Mouse (Mus musculus) cerebellum, adult 2 months (tissue): ENCODE measurements around the gene 1520401A03Rik. TPM values are rescaled to one million over a fixed set of nuclear protein-coding genes. Genes with fewer than 3 reads are reported as not detected.

Source experiments
- DNase-seq, 2 experiments: peaks; one replicate each; pipeline ENCODE4 v3.0.0; 2021
- H3K27ac ChIP-seq: fragments of 200-500 bp; 2 replicates; pipeline ENCODE4 v1.5.1; 2012; ENCODE audit warnings: low read length, control low read depth, inconsistent platforms; ENCODE audit not compliant: insufficient read depth
- H3K27me3 ChIP-seq: fragments of 200-500 bp; 2 replicates; pipeline ENCODE4 v1.6.1; 2012; ENCODE audit warnings: inconsistent platforms, mild to moderate bottlenecking, low read length, moderate library complexity; ENCODE audit not compliant: control insufficient read depth, insufficient read depth
- H3K4me1 ChIP-seq: fragments of 200-500 bp; 2 replicates; pipeline ENCODE4 v1.6.1; 2011; ENCODE audit warnings: low read length; ENCODE audit not compliant: control insufficient read depth, insufficient read depth
- H3K4me3 ChIP-seq: fragments of 200-500 bp; replicated peaks from 2 replicates; pipeline ENCODE3; 2011; ENCODE audit warnings: mild to moderate bottlenecking, low read depth, low read length, control low read depth; ENCODE audit not compliant: insufficient read depth
- CTCF ChIP-seq: fragments of 200-500 bp; IDR thresholded peaks from 2 replicates; pipeline ENCODE4 v1.5.1; 2011; ENCODE audit warnings: low read depth, mild to moderate bottlenecking, control low read depth, low read length, moderate library complexity, borderline replicate concordance; ENCODE audit not compliant: insufficient read depth
- POLR2A ChIP-seq: fragments of 200-500 bp; IDR thresholded peaks from 2 replicates; pipeline ENCODE4 v1.6.1; 2011; ENCODE audit warnings: low read length, control low read depth, borderline replicate concordance; ENCODE audit not compliant: insufficient read depth
- WGBS: fragments of 180-500 bp; shearing (Covaris S2); methylation state at CpG from one replicate; pipeline ENCODE4 v1.1.7; 2018; 5-methylcytosine and 5-hydroxymethylcytosine counted together
- polyA plus RNA-seq: library from polyadenylated mRNA; depleted of rRNA; stranded (reverse); fragments of >200 nt; gene quantifications from 2 replicates; pipeline ENCODE4 v1.2.3, GENCODE M21; 2012

1520401A03Rik gene
- polyA plus RNA-seq, 1 experiment: 0.64 TPM

- DNase-seq: peak in 1 of 2 experiments; percentile 62
- no peak overlapping the region for H3K4me3 ChIP-seq
- no peak for TF ChIP-seq CTCF
- TF ChIP-seq POLR2A: no peak
- H3K27ac ChIP-seq: no peak overlapping the region
- H3K27me3 ChIP-seq: no peaks in the 10 kb centered on the region
- WGBS: 19% methylated on average over 8 of the region's 8 CpGs
- H3K4me1 ChIP-seq: peaks cover 20% of the 10 kb centered on the region
Measured at GRCm38 (mm10) chr17:23758801-23759200, 36.2 kb upstream of the 1520401A03Rik start.

- Histone ChIP-seq H3K27ac (no peak overlapping the region), H3K27me3 (no peaks in the 10 kb centered on the region), H3K4me1 (peaks cover 10% of the 10 kb centered on the region), H3K4me3 (no peak overlapping the region)
- WGBS: 95% methylated on average over 9 of the region's 9 CpGs
- no peak for DNase-seq
- TF ChIP-seq CTCF (no peak), POLR2A (no peak)
Measured at GRCm38 (mm10) chr17:23757581-23757980, 35.0 kb upstream of the 1520401A03Rik start.

- DNase-seq: no peak
- Histone ChIP-seq H3K4me3 (no peak overlapping the region), H3K27me3 (no peaks in the 10 kb centered on the region), H3K27ac (no peak overlapping the region), H3K4me1 (peaks cover 5% of the 10 kb centered on the region; the same call in 1 of the 2 replicates)
- WGBS: 90% methylated on average over 13 of the region's 13 CpGs
- TF ChIP-seq CTCF (no peak), POLR2A (no peak)
Measured at GRCm38 (mm10) chr17:23755689-23756088, 33.1 kb upstream of the 1520401A03Rik start.

GRCm38 (mm10) chr17:23749400-23750191 lies 27.0 kb upstream of the 1520401A03Rik start:
- TF ChIP-seq POLR2A (no peak), CTCF (no peak)
- no peak overlapping the region for H3K27ac ChIP-seq
- H3K4me1 ChIP-seq: 0 out of 2 replicates have a peak, but pooled peaks cover 13% of the 10 kb centered on the region
- H3K4me3 ChIP-seq: peak overlapping the region; percentile 42
- WGBS: 77% methylated on average over 11 of the region's 11 CpGs
- no peaks in the 10 kb centered on the region; the same call in 1 of the 2 replicates for H3K27me3 ChIP-seq
- DNase-seq: no peak

- DNase-seq: peak; percentile 72 to 78
- 0 out of 2 replicates have a peak, but pooled peaks cover 13% of the 10 kb centered on the region for H3K4me1 ChIP-seq
- no peaks in the 10 kb centered on the region; the same call in 1 of the 2 replicates for H3K27me3 ChIP-seq
- 36% methylated on average over 10 of the region's 10 CpGs for WGBS
- peak overlapping the region; percentile 42 for H3K4me3 ChIP-seq
- peak; percentile 71 for TF ChIP-seq CTCF
- no peak for TF ChIP-seq POLR2A
- H3K27ac ChIP-seq: no peak overlapping the region
Measured at GRCm38 (mm10) chr17:23748631-23749391, 26.2 kb upstream of the 1520401A03Rik start.

- Histone ChIP-seq H3K27ac (no peak overlapping the region), H3K4me1 (0 out of 2 replicates have a peak, but pooled peaks cover 13% of the 10 kb centered on the region), H3K27me3 (no peaks in the 10 kb centered on the region; the same call in 1 of the 2 replicates), H3K4me3 (no peak overlapping the region)
- TF ChIP-seq CTCF: no peak
- TF ChIP-seq POLR2A: no peak
- 35% methylated on average over 6 of the region's 6 CpGs for WGBS
- DNase-seq: no peak
Measured at GRCm38 (mm10) chr17:23748026-23748425, 25.4 kb upstream of the 1520401A03Rik start.

GRCm38 (mm10) chr17:23747471-23747870 lies 24.9 kb upstream of the 1520401A03Rik start:
- 0 out of 2 replicates have a peak, but pooled peaks cover 13% of the 10 kb centered on the region for H3K4me1 ChIP-seq
- H3K4me3 ChIP-seq: no peak overlapping the region
- H3K27ac ChIP-seq: no peak overlapping the region
- H3K27me3 ChIP-seq: no peaks in the 10 kb centered on the region; the same call in 1 of the 2 replicates
- 84% methylated on average over 3 of the region's 3 CpGs for WGBS
- no peak for TF ChIP-seq CTCF
- TF ChIP-seq POLR2A: no peak
- DNase-seq: no peak
